Mouse (Mus musculus) forebrain, embryonic 13.5 days (tissue): ENCODE data around the gene Wfdc5. TPM values are rescaled to one million over a fixed set of nuclear protein-coding genes. Genes with fewer than 3 reads are reported as not detected.

Experiments
- polyA plus RNA-seq: library from polyadenylated mRNA; unstranded; fragments of >200 nt; fragmentation: Nextera tagmentation; extraction: Ambion mirVana; gene quantifications from 2 replicates; pipeline ENCODE4 v1.2.1, GENCODE M21; 2015

The Wfdc5 gene
- polyA plus RNA-seq, 1 experiment from 2014 or later: not detected

Other genes starting within 250 kb of the Wfdc5 start
- 361 and 370 TPM in 2 replicates for gene Ywhab, start 187.8 kb downstream of the Wfdc5 start, polyA plus RNA-seq
- gene Pabpc1l, start 157.3 kb downstream of the Wfdc5 start, polyA plus RNA-seq: 1.3 and 1.4 TPM in 2 replicates
- 25.6 and 30.8 TPM in 2 replicates for gene Stk4, start 112.4 kb downstream of the Wfdc5 start, polyA plus RNA-seq
- 47.8 and 54.1 TPM in 2 replicates for gene Tomm34, start 111.6 kb downstream of the Wfdc5 start, polyA plus RNA-seq
- gene Kcns1, start 11.6 kb downstream of the Wfdc5 start, polyA plus RNA-seq: 0.14 TPM in 1 of 2 replicates, not detected in the other
- not detected in 2 replicates for gene Wfdc12, start 7.9 kb upstream of the Wfdc5 start, polyA plus RNA-seq
- not detected in 2 replicates for gene Wfdc15a, start 17.4 kb upstream of the Wfdc5 start, polyA plus RNA-seq
- gene Wfdc15b, start 38.9 kb upstream of the Wfdc5 start, polyA plus RNA-seq: not detected in 2 replicates
- gene Svs2, start 55.7 kb upstream of the Wfdc5 start, polyA plus RNA-seq: not detected in 2 replicates
- not detected in 2 replicates for gene Svs3b, start 73.9 kb upstream of the Wfdc5 start, polyA plus RNA-seq
- gene Svs4, start 95.7 kb upstream of the Wfdc5 start, polyA plus RNA-seq: not detected in 2 replicates
- gene Svs3a, start 106.5 kb upstream of the Wfdc5 start, polyA plus RNA-seq: not detected in 2 replicates
- gene Svs6, start 134.0 kb upstream of the Wfdc5 start, polyA plus RNA-seq: not detected in 2 replicates
- not detected in 2 replicates for gene Svs5, start 150.0 kb upstream of the Wfdc5 start, polyA plus RNA-seq
- gene Slpi, start 206.4 kb upstream of the Wfdc5 start, polyA plus RNA-seq: not detected in 2 replicates
- gene Rbpjl, start 220.4 kb upstream of the Wfdc5 start, polyA plus RNA-seq: not detected in 2 replicates
- gene Matn4, start 222.4 kb upstream of the Wfdc5 start, polyA plus RNA-seq: 0.15 and 0.45 TPM in 2 replicates